Mouse (Mus musculus) limb, embryonic 12.5 days (tissue): Measurements from ENCODE around the gene Sh3bp5. TPM values are rescaled to one million over a fixed set of nuclear protein-coding genes. Genes with fewer than 3 reads are reported as not detected.
"Not testable (repeated sequence)": the region's sequence is repeated elsewhere in the genome, so short reads cannot be mapped to it uniquely, and the experiment has no call there.

Experiments used
- ATAC-seq: fragments of 200-750 bp; cut with Nextera tagmentation; 2 replicates; pipeline ENCODE4 v1.8.0; 2017; ENCODE audit warnings: low read depth, moderate TSS enrichment; ENCODE audit not compliant: insufficient number of reproducible peaks, insufficient read depth, low FRiP score, low TSS enrichment
- H3K27ac ChIP-seq: fragments of 300-500 bp; sonication (generic); 2 replicates; pipeline ENCODE4 v1.5.1; 2016; ENCODE audit warnings: mild to moderate bottlenecking, moderate library complexity
- H3K27me3 ChIP-seq: fragments of 300-500 bp; sonication (generic); 2 replicates; pipeline ENCODE4 v1.6.1; 2016; ENCODE audit warnings: mild to moderate bottlenecking, moderate library complexity
- H3K36me3 ChIP-seq: fragments of 300-500 bp; sonication (generic); 2 replicates; pipeline ENCODE4 v1.6.1; 2016; ENCODE audit warnings: mild to moderate bottlenecking, moderate library complexity
- H3K4me1 ChIP-seq: fragments of 300-500 bp; sonication (generic); replicated peaks from 2 replicates; pipeline ENCODE4 v1.6.1; 2016
- H3K4me2 ChIP-seq: fragments of 300-500 bp; sonication (generic); 2 replicates; pipeline ENCODE4 v1.6.1; 2016; ENCODE audit warnings: mild to moderate bottlenecking, moderate library complexity
- H3K4me3 ChIP-seq: fragments of 300-500 bp; sonication (generic); replicated peaks from 2 replicates; pipeline ENCODE4 v1.5.1; 2016; ENCODE audit warnings: mild to moderate bottlenecking
- H3K9ac ChIP-seq: fragments of 300-500 bp; sonication (generic); replicated peaks from 2 replicates; pipeline ENCODE4 v1.6.1; 2016; ENCODE audit warnings: mild to moderate bottlenecking, moderate library complexity
- H3K9me3 ChIP-seq: fragments of 300-500 bp; sonication (generic); 2 replicates; pipeline ENCODE4 v1.6.1; 2016; ENCODE audit warnings: mild to moderate bottlenecking, moderate library complexity
- WGBS: fragments of 180-500 bp; shearing (Covaris S2); methylation state at CpG from one replicate; pipeline ENCODE4 v1.1.7; 2016; 5-methylcytosine and 5-hydroxymethylcytosine counted together
- polyA plus RNA-seq: library from polyadenylated mRNA; unstranded; fragments of >200 nt; fragmentation: Nextera tagmentation; extraction: Ambion mirVana; gene quantifications from 2 replicates; pipeline ENCODE4 v1.2.1, GENCODE M21; 2016

The Sh3bp5 gene
- 41.9 and 47.4 TPM in 2 replicates for polyA plus RNA-seq

DNA sequence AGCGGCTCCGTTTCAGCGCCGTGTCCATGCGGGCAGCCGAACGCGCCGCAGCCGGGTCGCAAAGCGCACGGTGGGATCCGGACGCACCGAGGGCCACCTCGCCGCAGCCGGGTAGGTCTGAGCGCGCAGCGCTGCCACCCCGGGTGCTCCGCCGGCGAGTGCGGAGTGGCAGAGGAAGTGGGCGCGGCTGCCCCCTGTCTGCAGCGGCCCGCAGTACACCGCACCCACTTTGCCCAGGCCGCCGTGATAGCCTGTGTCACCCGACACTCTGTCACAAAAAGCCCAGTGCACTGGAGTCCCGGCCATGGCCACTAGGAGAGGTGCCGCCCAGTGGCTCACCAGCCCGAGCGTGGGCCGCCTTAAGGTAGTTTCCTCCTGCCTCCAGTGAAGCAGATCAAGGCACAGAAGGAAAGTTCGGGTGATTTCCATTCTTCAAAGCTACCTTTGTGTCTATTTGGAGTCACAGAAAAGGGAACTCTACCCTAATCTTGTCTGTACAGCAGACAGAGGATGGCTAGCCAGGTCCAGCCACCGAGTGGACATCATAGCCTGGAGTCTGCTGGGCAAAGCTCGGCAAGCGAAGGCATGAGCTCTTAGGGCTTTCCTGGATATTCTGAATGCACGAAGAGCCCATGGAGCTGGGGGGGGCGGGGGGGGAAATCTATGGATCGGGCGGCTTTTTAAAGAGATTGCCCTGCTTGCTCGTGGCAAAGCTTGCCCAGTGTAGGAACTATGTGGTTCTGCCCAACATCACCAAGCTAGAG, at the start of gene Sh3bp5:
Sh3bp5 (minus strand) TSS at position 149 of the 764 bp plus-strand sequence.
- Histone ChIP-seq H3K9ac (peak within 1 kb of the TSS; percentile 70), H3K4me1 (peaks cover 46% of the 10 kb centered on the region), H3K27me3 (no peaks in the 10 kb centered on the region), H3K27ac (peak within 1 kb of the TSS; percentile 81), H3K36me3 (peaks cover 15% of the 10 kb centered on the region; the same call in 1 of the 2 replicates), H3K4me3 (peak within 1 kb of the TSS; percentile 64), H3K9me3 (no peaks in the 10 kb centered on the region), H3K4me2 (peak within 1 kb of the TSS; percentile 94)
- 7% methylated on average over 49 of the region's 49 CpGs for WGBS
- peak; percentile 86 for ATAC-seq

DNA sequence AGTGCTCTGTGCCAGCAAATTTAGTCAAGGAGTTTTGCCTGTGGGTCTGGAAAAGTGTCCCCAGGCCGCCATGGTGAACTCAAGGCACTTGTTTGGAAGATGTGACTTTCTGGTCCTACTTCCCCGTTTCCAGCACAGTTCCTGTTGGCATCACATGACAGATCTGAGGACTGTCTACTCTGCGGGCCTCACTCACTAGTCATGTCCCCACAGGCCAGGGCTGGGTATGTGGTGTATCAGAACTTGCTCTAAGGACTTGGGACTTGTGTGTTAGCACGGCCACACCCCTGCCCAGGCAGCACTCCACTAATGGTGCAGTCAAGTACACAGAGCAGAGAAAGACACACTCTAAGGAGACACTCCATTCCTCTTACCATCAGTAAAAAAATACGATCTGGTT, 46.5 kb upstream of the Sh3bp5 start:
- Histone ChIP-seq H3K27ac (no peak overlapping the region), H3K36me3 (peaks cover 96% of the 10 kb centered on the region), H3K4me1 (no peaks in the 10 kb centered on the region), H3K4me3 (no peak overlapping the region), H3K27me3 (no peaks in the 10 kb centered on the region), H3K4me2 (no peak overlapping the region), H3K9me3 (no peaks in the 10 kb centered on the region), H3K9ac (no peak overlapping the region)
- ATAC-seq = no peak
- WGBS = 90% methylated on average over 5 of the region's 5 CpGs

DNA sequence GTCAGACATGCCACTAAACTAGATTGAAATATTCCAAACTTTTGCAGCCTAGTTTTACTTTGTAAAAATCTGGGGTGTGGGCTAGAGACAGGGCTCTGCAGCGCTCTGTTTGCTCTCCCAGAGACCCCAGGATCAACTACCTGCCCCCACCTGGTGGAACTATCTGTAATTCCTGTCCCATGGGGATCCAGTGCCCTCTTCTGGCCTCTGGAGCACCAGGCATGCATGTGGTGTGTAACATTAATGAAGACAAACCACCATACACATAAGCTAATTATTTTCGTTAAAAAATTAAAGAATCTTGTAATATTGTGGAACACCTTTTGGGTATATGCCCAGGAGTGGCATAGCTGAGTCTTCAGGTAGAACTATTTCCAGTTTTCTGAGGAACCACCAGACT, 37.4 kb upstream of the Sh3bp5 start:
- Histone ChIP-seq H3K36me3 (peaks cover 8% of the 10 kb centered on the region), H3K9me3 (no peaks in the 10 kb centered on the region; the same call in 1 of the 2 replicates), H3K4me3 (no peak overlapping the region), H3K4me2 (no peak overlapping the region), H3K27ac (no peak overlapping the region), H3K9ac (no peak overlapping the region), H3K27me3 (no peaks in the 10 kb centered on the region), H3K4me1 (no peaks in the 10 kb centered on the region)
- 86% methylated on average over 2 of the region's 2 CpGs for WGBS
- ATAC-seq = no peak

DNA sequence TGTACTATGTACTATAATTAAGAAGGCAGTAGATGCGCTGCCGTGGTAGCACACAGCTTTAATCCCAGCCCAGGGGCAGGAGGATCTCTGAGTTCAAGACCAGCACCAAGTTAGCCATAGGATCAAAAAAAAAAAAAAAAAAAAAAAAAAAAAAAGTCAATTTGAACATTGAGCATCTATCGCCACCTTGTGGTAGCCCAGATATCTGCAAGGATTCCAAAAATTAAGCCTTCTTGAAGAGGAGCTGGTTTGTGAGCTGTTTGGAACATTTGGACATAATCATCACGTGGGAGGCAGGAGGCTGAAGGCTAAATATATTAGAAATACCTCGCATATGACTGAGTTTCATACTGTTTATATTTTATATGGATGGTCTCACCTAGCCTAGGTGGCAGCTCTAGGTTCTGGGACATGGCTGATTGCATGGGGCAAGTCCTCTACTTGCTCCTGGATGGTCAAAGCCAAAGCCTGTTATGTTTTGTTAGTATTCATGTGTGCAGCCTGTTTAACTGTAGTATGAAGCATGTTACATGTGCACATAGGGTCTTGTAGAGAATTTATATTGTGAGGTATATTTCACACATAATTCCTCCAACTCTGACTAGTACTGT, 36.7 kb upstream of the Sh3bp5 start:
- Histone ChIP-seq H3K4me2 (no peak overlapping the region), H3K36me3 (peaks cover 3% of the 10 kb centered on the region; the same call in 1 of the 2 replicates), H3K9me3 (no peaks in the 10 kb centered on the region; the same call in 1 of the 2 replicates), H3K27me3 (no peaks in the 10 kb centered on the region), H3K4me3 (no peak overlapping the region), H3K9ac (no peak overlapping the region), H3K4me1 (no peaks in the 10 kb centered on the region), H3K27ac (no peak overlapping the region)
- WGBS = 6% methylated on average over 5 of the region's 5 CpGs
- ATAC-seq = no peak

DNA sequence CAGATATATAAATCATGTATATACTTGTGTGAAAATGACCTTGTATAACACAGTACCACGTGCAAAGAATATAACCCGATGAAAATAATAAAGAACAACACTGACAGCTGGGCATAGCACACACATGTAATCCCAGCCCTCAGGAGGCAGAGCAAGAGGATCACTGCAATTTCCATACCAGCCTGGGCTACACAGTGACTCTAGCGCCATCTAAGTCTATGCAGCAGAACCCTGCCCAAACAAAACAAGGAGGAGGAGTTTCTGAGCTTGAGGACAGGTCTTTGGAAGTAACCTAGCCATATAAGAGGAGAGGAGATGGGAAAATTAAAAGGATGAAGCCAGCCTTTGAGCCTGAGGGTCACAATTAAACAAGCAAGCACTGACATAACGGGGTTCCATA, 33.8 kb upstream of the Sh3bp5 start:
- Histone ChIP-seq H3K27ac (no peak overlapping the region), H3K9me3 (no peaks in the 10 kb centered on the region; the same call in 1 of the 2 replicates), H3K4me2 (no peak overlapping the region), H3K4me3 (no peak overlapping the region), H3K9ac (no peak overlapping the region), H3K27me3 (no peaks in the 10 kb centered on the region), H3K4me1 (no peaks in the 10 kb centered on the region), H3K36me3 (no peaks in the 10 kb centered on the region)
- WGBS = 52% methylated on average over 4 of the region's 4 CpGs
- ATAC-seq = no peak

DNA sequence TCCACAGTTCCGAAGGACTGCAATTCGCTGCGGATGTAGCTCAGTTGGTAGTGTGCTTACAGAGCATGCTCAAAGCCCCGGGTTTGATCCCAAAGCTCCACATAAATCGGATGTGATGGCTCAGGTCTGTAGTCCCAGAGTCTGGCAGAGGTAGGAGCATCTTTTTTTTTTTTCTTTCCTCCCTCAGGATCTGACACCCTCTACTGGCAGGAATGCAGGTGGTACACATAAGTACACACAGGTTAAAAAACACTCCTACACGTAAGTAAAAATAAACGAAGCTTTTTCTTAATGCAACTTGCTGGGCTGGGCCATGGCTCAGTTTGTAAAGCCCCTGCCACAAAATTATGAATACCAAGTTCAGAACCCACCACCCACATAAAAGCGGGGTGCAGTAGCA, 28.3 kb upstream of the Sh3bp5 start:
- Histone ChIP-seq H3K27ac (no peak overlapping the region), H3K4me1 (peaks cover 12% of the 10 kb centered on the region), H3K9me3 (no peaks in the 10 kb centered on the region; the same call in 1 of the 2 replicates), H3K4me2 (no peak overlapping the region), H3K9ac (no peak overlapping the region), H3K4me3 (no peak overlapping the region), H3K36me3 (no peaks in the 10 kb centered on the region), H3K27me3 (no peaks in the 10 kb centered on the region)
- no peak for ATAC-seq
- WGBS = 57% methylated on average over 8 of the region's 8 CpGs

DNA sequence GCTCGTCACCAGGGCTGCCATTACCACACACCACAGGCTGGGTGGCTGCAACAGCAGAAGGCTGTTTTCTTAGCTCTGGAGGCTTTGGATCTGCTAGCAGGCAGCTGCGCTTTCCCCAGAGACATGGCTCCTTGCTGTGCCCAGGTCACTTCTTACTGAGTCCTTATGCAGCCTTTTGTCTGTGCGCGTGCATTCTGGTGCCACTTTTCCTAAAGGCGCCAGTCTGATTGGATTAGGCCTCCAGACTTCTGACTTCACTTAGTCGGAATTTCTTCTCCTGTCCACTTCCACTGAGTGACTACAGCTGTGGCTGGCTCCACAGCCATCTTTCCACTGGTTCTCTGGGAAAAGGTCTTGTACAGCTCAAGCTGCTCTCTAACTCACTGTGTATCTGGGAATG, 27.0 kb upstream of the Sh3bp5 start:
- peak overlapping the region; percentile 75 for H3K27ac ChIP-seq
- H3K9ac ChIP-seq = no peak overlapping the region
- WGBS = 76% methylated on average over 6 of the region's 6 CpGs
- no peak for ATAC-seq
- H3K4me2 ChIP-seq = no peak overlapping the region
- H3K4me3 ChIP-seq = no peak overlapping the region
- no peaks in the 10 kb centered on the region for H3K27me3 ChIP-seq
- H3K36me3 ChIP-seq = no peaks in the 10 kb centered on the region
- no peaks in the 10 kb centered on the region for H3K9me3 ChIP-seq
- peaks cover 25% of the 10 kb centered on the region for H3K4me1 ChIP-seq

DNA sequence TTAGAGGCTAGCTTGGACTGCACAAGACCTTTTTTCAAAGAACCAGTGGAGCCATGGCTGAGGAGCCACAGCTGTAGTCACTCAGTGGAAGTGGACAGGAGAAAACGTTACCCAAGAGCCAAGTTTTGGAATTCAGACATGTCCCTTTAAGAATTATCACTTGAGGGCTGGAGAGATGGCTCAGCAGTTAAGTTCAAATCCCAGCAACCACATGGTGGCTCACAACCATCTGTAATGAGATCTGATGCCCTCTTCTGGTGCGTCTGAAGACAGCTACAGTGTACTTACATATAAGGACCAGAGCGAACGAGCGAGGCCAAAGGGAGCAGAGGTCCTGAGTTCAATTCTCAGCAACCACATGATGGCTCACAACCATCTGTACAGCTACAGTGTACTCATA, 26.3 kb upstream of the Sh3bp5 start:
- not testable (repeated sequence) for H3K36me3 ChIP-seq, H3K9ac ChIP-seq, H3K9me3 ChIP-seq, ATAC-seq, H3K4me2 ChIP-seq, H3K27me3 ChIP-seq, H3K4me3 ChIP-seq, H3K27ac ChIP-seq
- WGBS = 75% methylated on average over 5 of the region's 5 CpGs
- peaks cover 32% of the 10 kb centered on the region for H3K4me1 ChIP-seq

DNA sequence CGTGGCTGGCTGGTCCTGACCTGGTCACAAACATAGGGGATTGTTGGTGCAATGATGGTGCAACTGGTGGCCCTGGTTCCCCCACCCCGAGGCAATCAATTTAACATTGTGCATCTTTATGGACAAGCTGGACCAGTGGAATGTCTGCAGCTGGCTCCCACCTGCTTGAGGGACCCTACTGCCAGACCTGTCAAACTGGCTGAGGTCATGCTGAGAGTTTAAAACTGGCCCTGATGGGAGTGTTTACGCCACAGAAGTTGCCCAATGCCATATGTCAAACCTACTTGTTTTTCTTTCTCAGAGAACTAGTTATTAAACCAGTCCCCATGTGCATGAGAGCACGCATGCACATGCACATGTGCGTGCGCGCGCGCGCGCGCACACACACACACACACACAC, 22.1 kb upstream of the Sh3bp5 start:
- ATAC-seq = no peak
- Histone ChIP-seq H3K36me3 (no peaks in the 10 kb centered on the region), H3K4me1 (peaks cover 29% of the 10 kb centered on the region), H3K4me3 (no peak overlapping the region), H3K27ac (peak overlapping the region; percentile 73), H3K9me3 (no peaks in the 10 kb centered on the region), H3K27me3 (no peaks in the 10 kb centered on the region), H3K4me2 (no peak overlapping the region), H3K9ac (no peak overlapping the region)
- WGBS = 67% methylated on average over 12 of the region's 12 CpGs

DNA sequence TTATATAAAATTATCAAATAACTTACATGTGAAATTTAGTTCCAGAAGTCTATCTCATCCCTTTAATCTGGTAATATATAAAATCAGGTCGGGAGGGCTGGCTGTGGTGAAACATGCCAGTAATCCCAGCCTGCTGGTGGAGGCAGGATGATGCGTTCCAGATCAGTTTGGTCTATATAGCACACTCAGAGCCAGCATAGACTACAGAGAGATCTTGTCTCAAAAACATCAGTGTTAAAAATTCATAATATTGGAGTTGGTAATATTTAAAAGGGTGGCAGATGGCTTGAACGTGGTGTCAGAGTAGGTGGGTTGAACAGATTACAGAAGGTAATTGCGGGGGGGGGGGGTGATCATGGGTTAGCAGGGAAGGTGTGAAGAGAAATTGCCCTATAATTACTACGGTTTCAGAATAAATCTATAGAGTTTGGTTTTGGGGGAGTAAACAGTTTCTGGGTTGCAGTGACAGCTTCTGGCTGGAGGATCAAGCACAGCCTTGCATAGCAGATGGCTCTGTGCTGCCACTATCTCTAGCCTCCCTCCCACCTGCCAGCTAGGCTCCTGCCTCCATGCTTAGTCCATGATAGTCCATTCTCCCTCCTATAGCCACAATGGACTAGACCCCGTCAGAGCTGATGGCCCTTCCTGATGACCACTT, 20.3 kb upstream of the Sh3bp5 start:
- H3K27me3 ChIP-seq = no peaks in the 10 kb centered on the region
- no peak overlapping the region for H3K9ac ChIP-seq
- ATAC-seq = no peak
- no peaks in the 10 kb centered on the region for H3K9me3 ChIP-seq
- H3K36me3 ChIP-seq = no peaks in the 10 kb centered on the region
- 79% methylated on average over 6 of the region's 6 CpGs for WGBS
- H3K4me1 ChIP-seq = peaks cover 25% of the 10 kb centered on the region
- no peak overlapping the region for H3K4me3 ChIP-seq
- H3K4me2 ChIP-seq = no peak overlapping the region
- H3K27ac ChIP-seq = no peak overlapping the region

DNA sequence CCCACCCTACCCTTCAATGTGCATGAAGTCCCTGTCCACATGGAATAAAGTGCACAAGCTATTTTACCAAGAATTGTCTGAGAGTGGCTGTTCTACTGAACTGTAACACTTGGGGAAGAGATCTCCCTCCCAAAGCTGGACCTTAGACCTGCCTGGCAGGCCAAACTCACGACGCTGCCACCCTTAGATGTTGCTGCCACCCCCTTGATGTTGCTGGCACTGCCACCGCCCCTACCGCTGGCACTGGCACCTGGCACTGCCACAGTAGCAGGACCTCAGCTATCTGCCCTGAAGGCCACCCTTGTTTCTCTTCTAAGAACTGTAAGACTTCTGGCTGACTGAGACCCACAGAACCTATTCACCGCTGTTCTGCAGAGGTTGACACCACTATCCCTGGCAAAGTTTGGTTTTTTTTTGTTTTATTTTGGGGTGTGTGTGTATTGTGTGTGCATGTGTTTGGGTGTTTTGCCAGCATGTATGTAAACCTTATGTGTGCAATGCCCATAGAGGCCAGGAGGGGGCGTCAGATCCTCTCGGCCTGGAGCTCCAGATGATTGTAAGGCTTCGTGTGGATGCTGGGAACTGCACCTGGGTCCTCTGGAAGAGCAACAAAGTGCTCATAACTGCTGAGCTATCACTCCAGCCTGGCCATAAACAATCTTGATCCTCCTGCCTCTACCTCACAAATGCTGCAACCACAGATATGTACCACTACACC, 19.1 kb upstream of the Sh3bp5 start:
- Histone ChIP-seq H3K9ac (no peak overlapping the region), H3K4me1 (peaks cover 25% of the 10 kb centered on the region), H3K9me3 (no peaks in the 10 kb centered on the region), H3K27ac (no peak overlapping the region), H3K36me3 (no peaks in the 10 kb centered on the region), H3K4me2 (no peak overlapping the region), H3K27me3 (no peaks in the 10 kb centered on the region), H3K4me3 (no peak overlapping the region)
- WGBS = 88% methylated on average over 8 of the region's 8 CpGs
- ATAC-seq = no peak
